Mouse (Mus musculus): Measurements from ENCODE around the gene Wasf2.
"Not testable (repeated sequence)": the region's sequence is repeated elsewhere in the genome, so short reads cannot be mapped to it uniquely, and the experiment has no call there.

The Wasf2 gene

GRCm38 (mm10) chr4:133096671-133097070 lies 33.6 kb upstream of the Wasf2 start:
- DNase-seq (ENCODE audit: low spot score), result not testable (repeated sequence)

GRCm38 (mm10) chr4:133101751-133102150 lies 28.6 kb upstream of the Wasf2 start:
- DNase-seq (ENCODE audit: low spot score), result no peak

DNA sequence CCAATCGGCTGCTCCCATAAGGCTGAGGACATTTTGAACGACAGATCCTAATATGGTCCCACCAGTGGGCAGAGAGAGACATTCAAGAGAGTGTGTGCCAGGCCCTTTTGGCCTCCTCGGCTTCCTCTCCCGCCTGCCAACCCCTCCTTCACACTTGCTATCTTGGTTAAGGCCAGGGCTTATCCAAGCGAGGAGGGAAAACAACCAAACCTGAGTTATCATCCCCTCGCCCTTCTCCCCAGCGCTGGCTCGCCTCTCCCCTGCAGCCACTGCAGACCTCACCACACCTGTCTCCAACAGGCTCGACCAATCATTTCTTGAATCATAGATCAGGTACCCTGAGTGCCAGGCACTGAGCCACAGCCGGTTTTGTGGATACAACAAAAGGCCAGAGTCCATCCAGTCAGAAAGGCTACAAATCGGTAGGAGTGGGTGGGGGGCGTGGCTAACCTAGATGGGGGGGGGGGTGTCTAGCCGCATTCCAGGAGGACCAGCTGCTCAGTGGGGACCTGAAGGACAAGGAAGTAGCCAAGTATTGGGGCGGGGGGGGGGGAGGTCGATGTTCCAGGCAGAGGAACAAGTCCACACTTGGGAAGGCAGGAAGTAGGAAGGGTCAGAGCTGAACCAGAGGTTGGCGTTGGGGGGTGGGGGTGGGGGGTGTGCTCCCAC lies 26.6 kb upstream of the Wasf2 start:
- DNase-seq (ENCODE audit: low spot score), result no peak

GRCm38 (mm10) chr4:133104194-133104569 lies 26.1 kb upstream of the Wasf2 start:
- no peak for DNase-seq (ENCODE audit: low spot score)

GRCm38 (mm10) chr4:133106691-133107090 lies 23.6 kb upstream of the Wasf2 start:
- DNase-seq (ENCODE audit: low spot score), result no peak

DNA sequence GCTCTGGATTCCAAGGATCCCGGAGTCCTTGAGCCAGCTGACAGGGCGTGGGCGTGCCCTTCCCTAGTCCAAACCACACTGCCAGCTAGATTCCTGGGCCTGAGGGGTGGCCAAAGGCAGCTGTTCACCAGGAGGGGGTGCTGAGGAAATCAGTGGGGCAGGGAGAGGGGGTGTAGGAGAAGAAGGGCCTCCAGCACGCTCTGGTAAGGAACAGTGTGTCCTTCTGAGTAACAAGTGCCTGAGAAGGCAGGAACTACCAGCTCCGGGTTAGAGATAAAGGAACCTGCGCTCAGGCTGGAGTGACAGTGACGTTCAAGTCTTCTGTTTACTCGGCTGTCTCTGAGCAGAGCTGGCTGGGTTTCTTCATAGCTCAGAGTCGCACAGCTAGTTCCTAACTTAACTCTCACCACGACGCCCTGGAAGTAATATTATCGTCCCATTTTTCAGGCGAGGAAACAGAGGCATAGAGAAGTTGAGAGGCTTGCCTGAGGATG lies 22.5 kb upstream of the Wasf2 start:
- no peak for DNase-seq (ENCODE audit: low spot score)

DNA sequence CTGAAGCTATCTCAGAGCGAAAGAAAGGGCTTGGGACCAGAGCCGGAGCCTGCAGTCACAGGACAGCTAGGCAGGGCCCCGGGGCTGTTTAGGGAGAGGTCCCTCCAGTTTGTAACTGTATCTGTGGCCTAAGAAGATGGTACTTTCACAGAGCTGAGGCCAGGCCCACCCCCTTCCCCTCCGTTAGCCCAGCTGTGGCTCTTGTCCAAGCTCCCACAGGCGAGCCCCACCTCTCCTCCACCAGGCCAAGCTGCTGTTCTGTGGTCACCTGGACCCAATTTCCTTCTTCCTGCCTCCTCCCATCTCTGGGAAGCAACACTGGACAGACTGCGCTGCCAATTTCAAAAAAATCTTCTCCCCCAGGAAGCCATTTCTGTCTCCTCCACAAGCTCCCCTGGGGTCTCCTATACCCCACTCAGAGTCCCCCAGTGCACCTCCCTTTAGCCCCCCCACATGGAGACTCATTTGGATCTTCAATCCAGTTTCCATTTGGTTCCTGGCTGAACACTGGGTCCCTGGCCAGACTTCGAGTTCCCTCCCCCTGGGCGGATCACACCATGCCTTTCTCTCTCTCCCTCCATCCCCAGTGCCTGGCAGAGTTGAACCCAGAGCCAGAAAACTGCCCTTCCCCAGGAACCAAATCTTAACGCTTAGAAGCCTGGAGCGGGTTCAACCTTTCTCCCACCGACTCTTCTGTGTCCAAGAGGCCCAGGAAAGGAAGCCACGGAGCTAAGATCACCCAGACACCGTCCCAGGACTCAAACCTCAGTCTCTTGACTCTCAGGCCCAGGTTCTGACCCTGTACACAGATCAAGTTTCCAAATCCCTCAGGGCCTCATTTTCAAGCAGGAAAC lies 21.6 kb upstream of the Wasf2 start:
- DNase-seq (ENCODE audit: low spot score), result no peak

GRCm38 (mm10) chr4:133109335-133109801 lies 20.9 kb upstream of the Wasf2 start:
- DNase-seq (ENCODE audit: low spot score), result no peak

DNA sequence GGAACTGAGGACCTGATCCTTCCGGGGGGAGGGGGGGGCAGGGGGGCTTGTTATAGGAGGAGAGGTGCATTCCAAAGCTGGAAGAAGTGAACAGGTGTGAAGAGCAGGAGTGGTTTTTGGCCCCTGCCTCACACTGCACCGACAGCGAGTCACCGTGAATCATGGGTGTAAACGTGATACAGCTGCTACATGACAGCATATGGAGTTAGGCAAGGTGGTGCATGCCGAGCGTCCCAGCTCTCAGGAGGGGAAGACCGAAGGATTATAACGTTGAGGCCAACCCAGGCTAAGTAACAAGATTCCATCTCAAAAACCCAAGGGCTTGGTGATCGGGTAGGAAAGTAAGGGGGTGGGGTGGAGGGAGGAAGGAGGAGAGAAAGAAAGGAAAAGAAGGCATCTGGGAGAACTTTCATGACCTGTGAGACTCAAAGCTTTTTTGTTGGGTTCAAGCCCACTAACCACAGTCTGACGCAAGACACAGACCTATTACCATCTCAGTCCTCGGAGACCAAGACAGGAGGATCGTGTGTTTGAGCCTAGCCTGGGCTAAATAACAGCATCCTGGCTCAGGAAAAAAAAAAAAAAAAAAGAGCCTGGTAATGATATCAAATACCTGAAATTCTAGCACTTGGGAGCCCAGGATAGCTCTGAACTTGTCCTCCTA lies 18.0 kb upstream of the Wasf2 start:
- DNase-seq (ENCODE audit: low spot score), result no peak

GRCm38 (mm10) chr4:133113351-133113882 lies 16.9 kb upstream of the Wasf2 start:
- no peak for DNase-seq (ENCODE audit: low spot score)

DNA sequence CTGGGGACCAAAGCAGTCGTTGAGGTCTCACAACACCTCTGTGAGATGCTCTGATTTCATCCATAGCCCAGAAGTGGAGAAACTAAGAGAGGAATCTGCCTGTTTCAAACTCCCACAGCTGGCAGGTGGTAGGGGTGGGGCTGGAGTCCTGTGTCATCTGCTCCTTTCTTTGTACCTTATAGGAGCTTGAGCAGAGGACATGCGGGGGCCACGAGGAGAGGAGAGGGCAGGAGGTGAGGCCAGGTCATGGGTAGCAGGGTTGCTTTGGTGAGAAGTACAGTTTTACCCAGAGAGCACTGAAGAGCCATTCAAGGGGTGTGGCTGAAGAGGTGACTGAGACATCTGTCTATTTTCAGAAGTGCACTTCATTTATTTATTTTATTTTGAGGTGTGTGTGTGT lies 15.5 kb upstream of the Wasf2 start:
- DNase-seq (ENCODE audit: low spot score), result no peak

DNA sequence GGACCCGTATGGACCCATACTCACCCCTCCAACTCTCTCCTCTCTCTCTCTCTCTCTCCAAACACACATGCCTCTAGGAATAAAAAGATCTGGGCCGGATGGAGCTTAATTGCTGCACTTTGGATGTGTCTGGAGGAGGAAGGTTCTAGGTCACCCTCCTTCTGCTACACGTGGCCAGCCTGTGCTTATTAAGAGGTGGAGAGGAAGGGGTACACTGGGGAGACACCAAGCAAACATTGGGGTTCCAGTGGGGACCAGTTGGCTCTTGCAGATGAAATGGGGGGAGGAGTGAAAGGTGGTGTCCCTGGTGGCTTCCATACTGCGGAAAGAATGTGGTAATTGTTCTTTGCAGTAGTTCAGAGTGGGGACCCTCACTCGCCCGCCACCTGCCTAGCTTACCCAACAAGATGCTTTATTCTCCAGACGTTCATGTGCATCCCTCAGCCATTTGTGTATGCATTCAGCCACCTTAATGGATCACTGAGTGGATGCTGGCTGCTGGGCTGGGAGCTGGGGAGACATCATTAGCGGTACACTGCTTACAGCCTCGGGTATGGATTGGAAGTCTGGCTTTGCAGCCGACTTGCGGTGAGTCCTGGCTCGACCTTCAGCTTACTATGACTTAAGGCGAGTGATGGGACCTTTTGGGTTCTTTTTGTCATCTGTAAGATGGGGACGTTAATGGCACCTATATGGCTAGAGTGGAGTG lies 14.4 kb upstream of the Wasf2 start:
- no peak for DNase-seq (ENCODE audit: low spot score)

GRCm38 (mm10) chr4:133116756-133117470 lies 13.4 kb upstream of the Wasf2 start:
- DNase-seq (ENCODE audit: low spot score), result no peak

DNA sequence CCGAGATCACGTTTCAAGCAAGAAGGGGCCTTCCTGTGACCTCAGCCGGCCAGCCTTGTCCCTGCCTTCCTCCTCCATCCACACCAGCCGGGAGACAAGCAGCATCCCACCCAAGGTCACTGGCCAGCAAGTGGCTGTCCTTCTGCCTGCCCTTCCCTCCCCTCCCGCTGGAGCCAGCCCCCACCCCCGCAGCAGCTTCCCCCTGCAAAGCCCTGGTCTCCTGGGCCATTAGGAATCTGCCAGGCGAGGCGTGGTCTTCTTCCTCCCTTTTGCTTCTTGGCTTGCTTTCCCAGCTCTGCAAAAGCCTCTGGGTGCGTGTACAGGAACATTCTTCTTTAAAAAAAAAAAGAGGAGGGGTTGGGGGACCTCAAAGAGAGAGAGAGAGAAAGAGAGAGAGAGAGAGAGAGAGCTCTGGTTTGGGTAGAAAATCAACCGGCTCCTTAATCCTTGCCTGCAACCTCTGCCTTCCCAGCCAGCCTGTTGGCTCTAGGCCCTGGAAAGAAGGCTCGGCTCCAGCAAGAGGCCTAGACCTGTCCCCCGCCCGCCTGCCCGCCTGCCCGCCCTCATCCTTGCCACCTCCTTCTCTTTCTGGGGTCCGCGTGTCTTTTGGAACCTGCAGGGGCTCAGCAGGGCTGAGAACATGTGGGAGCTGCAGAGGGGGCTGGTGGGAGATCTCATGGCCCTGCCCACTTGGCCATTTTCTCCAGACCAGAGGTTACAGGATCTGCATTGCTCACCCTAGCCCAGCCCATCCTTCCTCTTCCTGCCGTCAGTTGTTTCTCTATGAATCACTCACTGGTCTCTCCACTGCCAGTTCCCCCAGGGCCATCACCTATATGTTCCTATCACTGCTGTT lies 12.5 kb upstream of the Wasf2 start:
- DNase-seq (ENCODE audit: low spot score), result peak; percentile 67

DNA sequence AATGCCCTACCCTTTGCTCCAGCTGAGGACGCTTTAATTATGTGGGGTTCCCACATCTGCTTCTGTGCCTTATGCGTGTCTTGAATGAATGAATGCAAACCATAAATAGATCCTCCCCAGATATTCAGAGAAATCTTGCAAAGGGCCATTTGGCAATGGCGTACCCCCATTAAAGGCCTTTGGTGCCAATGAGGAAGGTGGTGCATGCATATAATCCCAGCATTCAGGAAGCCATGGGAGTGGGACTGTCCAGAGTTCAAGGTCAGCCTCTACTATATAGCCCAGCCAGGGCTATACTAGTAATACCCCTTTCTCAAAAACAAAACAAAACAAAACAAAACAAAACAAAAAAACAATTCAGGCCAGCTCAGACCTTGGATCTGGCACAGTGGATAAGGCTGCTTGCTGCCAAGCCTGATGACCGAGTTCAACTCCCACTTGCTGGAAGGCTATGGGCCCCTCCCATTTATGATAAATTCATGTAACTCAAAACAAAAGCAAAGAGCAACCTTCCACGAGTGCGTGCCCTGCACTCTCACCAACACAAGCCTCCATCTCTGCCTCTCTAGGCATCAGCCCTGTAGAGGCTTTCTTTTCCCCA lies 11.4 kb upstream of the Wasf2 start:
- DNase-seq (ENCODE audit: low spot score), result no peak

GRCm38 (mm10) chr4:133119579-133119978 lies 10.7 kb upstream of the Wasf2 start:
- no peak for DNase-seq (ENCODE audit: low spot score)

DNA sequence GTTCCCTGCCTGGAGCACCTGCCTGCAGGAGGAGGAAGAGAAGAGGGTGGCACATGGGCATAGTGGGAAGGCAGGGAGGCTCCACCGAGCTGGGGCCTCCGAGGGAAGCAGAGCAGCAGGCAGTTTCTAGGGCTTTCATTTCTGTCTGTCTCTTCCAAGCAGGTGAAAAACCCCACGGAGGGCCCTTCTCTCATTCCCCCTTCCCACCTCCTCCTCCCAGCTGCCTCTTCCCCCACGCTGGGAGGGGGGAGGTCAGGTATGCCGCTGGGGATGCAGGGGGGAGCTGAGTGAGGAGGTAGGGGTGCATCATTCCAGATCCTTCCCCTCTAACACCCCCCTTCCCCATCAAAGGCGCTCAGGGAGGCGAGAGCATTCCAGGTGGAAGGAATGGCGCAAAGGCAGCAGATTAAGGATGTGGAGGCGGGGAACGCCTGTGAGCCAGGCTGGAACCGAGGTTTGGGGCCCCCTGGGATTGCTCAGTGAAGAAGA lies 9.4 kb upstream of the Wasf2 start:
- no peak for DNase-seq (ENCODE audit: low spot score)

DNA sequence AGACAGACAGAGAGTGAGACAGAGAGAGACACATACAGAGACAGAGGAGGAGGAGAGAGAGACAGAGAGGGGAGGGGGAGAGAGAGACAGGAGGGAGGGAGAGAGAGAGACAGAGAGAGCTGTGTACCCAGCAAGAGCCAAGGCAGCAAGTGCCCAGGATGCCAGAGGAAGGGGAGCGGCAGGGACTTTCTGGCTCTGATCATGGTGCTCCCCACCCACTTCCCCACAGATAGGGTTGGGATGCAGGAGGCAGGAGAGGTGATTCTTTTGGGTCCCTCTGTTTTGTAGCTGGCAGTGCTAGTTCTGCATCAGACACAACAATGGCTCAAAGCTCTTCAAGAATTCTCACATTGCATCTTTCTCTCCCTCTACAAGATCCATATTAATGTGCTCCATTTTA lies 8.9 kb upstream of the Wasf2 start:
- no peak for DNase-seq (ENCODE audit: low spot score)

DNA sequence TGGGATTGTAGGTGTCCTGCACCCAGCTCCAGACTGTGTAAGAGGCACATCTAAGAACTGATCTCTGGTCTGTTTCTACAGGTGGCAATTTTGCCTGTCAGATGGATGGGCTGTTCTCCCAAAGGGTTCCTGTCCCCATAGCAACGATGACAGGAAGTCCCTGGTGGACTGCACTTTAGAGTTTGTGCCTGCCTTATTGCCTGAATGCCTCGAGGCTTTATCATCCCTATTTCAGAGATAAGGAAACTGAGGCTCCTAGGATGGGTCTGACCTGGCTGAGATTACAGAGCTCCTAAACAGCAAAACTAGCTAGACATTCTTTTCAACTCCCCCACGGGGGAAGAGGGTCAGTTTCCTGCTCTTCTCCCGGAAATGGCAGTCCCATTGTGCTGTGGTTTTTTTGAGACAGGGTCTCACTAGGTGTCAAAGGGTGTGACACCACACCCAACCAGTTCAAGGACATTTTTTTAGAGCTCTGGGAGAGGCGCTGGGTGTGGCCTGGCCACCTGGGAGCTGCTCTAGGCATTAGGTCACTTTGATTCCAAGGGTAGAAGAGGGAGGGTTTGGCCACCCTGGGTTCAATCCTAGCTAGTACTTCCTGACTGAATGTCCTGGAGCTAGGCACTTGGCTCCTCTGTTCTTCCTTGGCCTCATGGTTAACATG lies 8.2 kb upstream of the Wasf2 start:
- peak; percentile 28 for DNase-seq (ENCODE audit: low spot score)

All from embryo, embryonic 10.5 days (tissue).